Mouse (Mus musculus) limb, embryonic 12.5 days (tissue): ENCODE data around the gene Atg4b. TPM values are rescaled to one million over a fixed set of nuclear protein-coding genes. Genes with fewer than 3 reads are reported as not detected.

ENCODE experiments used
- ATAC-seq: fragments of 200-750 bp; cut with Nextera tagmentation; 2 replicates; pipeline ENCODE4 v1.8.0; 2017; ENCODE audit warnings: low read depth, moderate TSS enrichment; ENCODE audit not compliant: insufficient number of reproducible peaks, insufficient read depth, low FRiP score, low TSS enrichment
- H3K27ac ChIP-seq: fragments of 300-500 bp; sonication (generic); 2 replicates; pipeline ENCODE4 v1.5.1; 2016; ENCODE audit warnings: mild to moderate bottlenecking, moderate library complexity
- H3K27me3 ChIP-seq: fragments of 300-500 bp; sonication (generic); 2 replicates; pipeline ENCODE4 v1.6.1; 2016; ENCODE audit warnings: mild to moderate bottlenecking, moderate library complexity
- H3K36me3 ChIP-seq: fragments of 300-500 bp; sonication (generic); 2 replicates; pipeline ENCODE4 v1.6.1; 2016; ENCODE audit warnings: mild to moderate bottlenecking, moderate library complexity
- H3K4me1 ChIP-seq: fragments of 300-500 bp; sonication (generic); replicated peaks from 2 replicates; pipeline ENCODE4 v1.6.1; 2016
- H3K4me2 ChIP-seq: fragments of 300-500 bp; sonication (generic); 2 replicates; pipeline ENCODE4 v1.6.1; 2016; ENCODE audit warnings: mild to moderate bottlenecking, moderate library complexity
- H3K4me3 ChIP-seq: fragments of 300-500 bp; sonication (generic); replicated peaks from 2 replicates; pipeline ENCODE4 v1.5.1; 2016; ENCODE audit warnings: mild to moderate bottlenecking
- H3K9ac ChIP-seq: fragments of 300-500 bp; sonication (generic); replicated peaks from 2 replicates; pipeline ENCODE4 v1.6.1; 2016; ENCODE audit warnings: mild to moderate bottlenecking, moderate library complexity
- H3K9me3 ChIP-seq: fragments of 300-500 bp; sonication (generic); 2 replicates; pipeline ENCODE4 v1.6.1; 2016; ENCODE audit warnings: mild to moderate bottlenecking, moderate library complexity
- WGBS: fragments of 180-500 bp; shearing (Covaris S2); methylation state at CpG from one replicate; pipeline ENCODE4 v1.1.7; 2016; 5-methylcytosine and 5-hydroxymethylcytosine counted together
- polyA plus RNA-seq: library from polyadenylated mRNA; unstranded; fragments of >200 nt; fragmentation: Nextera tagmentation; extraction: Ambion mirVana; gene quantifications from 2 replicates; pipeline ENCODE4 v1.2.1, GENCODE M21; 2016

Atg4b gene
- polyA plus RNA-seq, result 89.2 and 103 TPM in 2 replicates

DNA sequence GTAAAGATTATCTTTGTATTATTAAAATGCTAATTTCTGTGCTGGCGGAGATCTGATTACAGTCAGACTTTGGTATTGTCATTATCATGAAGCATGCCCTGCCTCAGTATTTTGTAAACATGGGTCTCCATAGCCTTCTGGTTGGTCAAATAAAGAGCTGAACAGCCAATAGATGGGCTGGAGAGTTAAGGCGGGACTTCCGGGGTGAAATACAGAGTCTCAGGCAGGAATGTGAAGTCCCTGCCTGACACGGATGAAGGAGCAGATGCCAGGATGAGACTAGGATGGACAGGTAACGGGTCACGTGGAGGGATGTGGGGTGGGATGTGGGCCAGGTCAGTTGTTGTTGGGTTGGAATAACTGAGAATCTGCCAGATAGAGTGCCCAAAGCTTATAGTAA, at the start of gene Atg4b:
Gene Atg4b (plus strand): TSS at position 211 of the 400 bp plus-strand sequence.
- Histone ChIP-seq H3K4me2 (no peak within 1 kb of the TSS), H3K9ac (no peak within 1 kb of the TSS), H3K36me3 (peaks cover 30% of the 10 kb centered on the region), H3K27ac (no peak within 1 kb of the TSS), H3K4me1 (peaks cover 11% of the 10 kb centered on the region), H3K9me3 (no peaks in the 10 kb centered on the region), H3K4me3 (no peak within 1 kb of the TSS), H3K27me3 (no peaks in the 10 kb centered on the region)
- no peak for ATAC-seq
- 89% methylated on average over 6 of the region's 6 CpGs for WGBS

DNA sequence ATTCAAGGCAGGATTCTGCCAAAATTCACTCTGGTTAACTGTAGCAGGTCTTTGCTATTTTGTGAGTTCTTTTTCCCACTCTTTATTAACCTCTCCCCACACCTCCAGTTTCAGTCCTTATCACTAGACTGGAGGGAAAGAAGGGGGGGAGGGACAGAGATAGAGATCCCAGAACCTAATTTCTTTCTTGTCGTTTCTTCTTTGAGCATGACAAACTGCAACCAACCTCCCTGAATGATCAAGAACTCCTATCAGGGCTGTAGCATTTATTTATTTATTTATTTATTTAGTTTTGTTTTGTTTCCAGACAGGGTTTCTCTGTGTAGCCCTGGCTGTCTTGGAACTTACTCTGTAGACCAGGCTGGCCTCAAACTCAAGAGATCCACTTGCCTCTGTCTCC, 49.2 kb upstream of the Atg4b start:
- no peaks in the 10 kb centered on the region for H3K27me3 ChIP-seq
- H3K4me3 ChIP-seq, result no peak overlapping the region
- no peak overlapping the region for H3K9ac ChIP-seq
- H3K27ac ChIP-seq, result no peak overlapping the region
- H3K4me1 ChIP-seq, result no peaks in the 10 kb centered on the region
- ATAC-seq, result no peak
- no peaks in the 10 kb centered on the region for H3K9me3 ChIP-seq
- WGBS, result 75% methylated on average over 1 of the region's 1 CpGs
- H3K36me3 ChIP-seq, result peaks cover 38% of the 10 kb centered on the region
- H3K4me2 ChIP-seq, result no peak overlapping the region

GRCm38 (mm10) chr1:93703472-93704048, 47.7 kb upstream of the Atg4b start:
- Histone ChIP-seq H3K4me2 (no peak overlapping the region), H3K9ac (no peak overlapping the region), H3K36me3 (peaks cover 41% of the 10 kb centered on the region), H3K4me1 (no peaks in the 10 kb centered on the region), H3K27ac (no peak overlapping the region), H3K4me3 (no peak overlapping the region), H3K9me3 (no peaks in the 10 kb centered on the region), H3K27me3 (no peaks in the 10 kb centered on the region)
- WGBS, result 90% methylated on average over 10 of the region's 10 CpGs
- no peak for ATAC-seq

- no peaks in the 10 kb centered on the region for H3K9me3 ChIP-seq
- no peaks in the 10 kb centered on the region for H3K4me1 ChIP-seq
- 90% methylated on average over 9 of the region's 9 CpGs for WGBS
- H3K9ac ChIP-seq, result no peak overlapping the region
- H3K27me3 ChIP-seq, result no peaks in the 10 kb centered on the region
- H3K4me2 ChIP-seq, result no peak overlapping the region
- ATAC-seq, result no peak
- peaks cover 42% of the 10 kb centered on the region for H3K36me3 ChIP-seq
- H3K4me3 ChIP-seq, result no peak overlapping the region
- no peak overlapping the region for H3K27ac ChIP-seq
Measured at GRCm38 (mm10) chr1:93704341-93704740, 47.0 kb upstream of the Atg4b start.

- H3K4me3 ChIP-seq, result no peak overlapping the region
- ATAC-seq, result no peak
- no peaks in the 10 kb centered on the region for H3K9me3 ChIP-seq
- peaks cover 42% of the 10 kb centered on the region for H3K36me3 ChIP-seq
- H3K27ac ChIP-seq, result no peak overlapping the region
- H3K4me2 ChIP-seq, result no peak overlapping the region
- 79% methylated on average over 3 of the region's 3 CpGs for WGBS
- no peaks in the 10 kb centered on the region for H3K4me1 ChIP-seq
- H3K27me3 ChIP-seq, result no peaks in the 10 kb centered on the region
- H3K9ac ChIP-seq, result no peak overlapping the region
Measured at GRCm38 (mm10) chr1:93705389-93705788, 45.9 kb upstream of the Atg4b start.

GRCm38 (mm10) chr1:93716166-93716565, 35.1 kb upstream of the Atg4b start:
- Histone ChIP-seq H3K27me3 (no peaks in the 10 kb centered on the region), H3K36me3 (peaks cover 61% of the 10 kb centered on the region), H3K9me3 (no peaks in the 10 kb centered on the region), H3K4me3 (no peak overlapping the region), H3K4me2 (no peak overlapping the region), H3K27ac (no peak overlapping the region), H3K9ac (no peak overlapping the region), H3K4me1 (no peaks in the 10 kb centered on the region; the same call in 1 of the 2 replicates)
- no peak for ATAC-seq
- 88% methylated on average over 2 of the region's 2 CpGs for WGBS

DNA sequence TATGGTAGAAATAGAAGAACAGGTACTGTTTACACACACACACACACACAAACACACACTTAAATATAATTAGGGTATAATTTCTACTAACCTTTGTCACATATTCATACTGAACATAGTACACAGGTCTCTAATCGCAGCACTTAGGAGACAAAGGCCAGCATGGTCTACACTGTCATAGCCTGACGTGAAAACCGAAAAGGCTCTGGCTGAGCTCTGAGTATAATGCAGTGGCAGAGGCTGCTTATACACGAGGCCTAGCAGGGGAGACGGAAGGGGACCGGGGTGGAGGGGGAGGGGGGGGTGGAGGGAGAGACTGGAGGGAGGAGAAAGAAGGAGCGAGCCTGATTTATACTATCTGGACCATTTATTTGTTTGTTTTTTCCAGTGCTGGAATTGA, 29.7 kb upstream of the Atg4b start:
- ATAC-seq, result no peak
- Histone ChIP-seq H3K36me3 (peaks cover 38% of the 10 kb centered on the region), H3K9me3 (no peaks in the 10 kb centered on the region), H3K27me3 (no peaks in the 10 kb centered on the region), H3K9ac (no peak overlapping the region), H3K27ac (no peak overlapping the region), H3K4me1 (no peaks in the 10 kb centered on the region; the same call in 1 of the 2 replicates), H3K4me2 (no peak overlapping the region), H3K4me3 (no peak overlapping the region)
- 73% methylated on average over 7 of the region's 7 CpGs for WGBS

DNA sequence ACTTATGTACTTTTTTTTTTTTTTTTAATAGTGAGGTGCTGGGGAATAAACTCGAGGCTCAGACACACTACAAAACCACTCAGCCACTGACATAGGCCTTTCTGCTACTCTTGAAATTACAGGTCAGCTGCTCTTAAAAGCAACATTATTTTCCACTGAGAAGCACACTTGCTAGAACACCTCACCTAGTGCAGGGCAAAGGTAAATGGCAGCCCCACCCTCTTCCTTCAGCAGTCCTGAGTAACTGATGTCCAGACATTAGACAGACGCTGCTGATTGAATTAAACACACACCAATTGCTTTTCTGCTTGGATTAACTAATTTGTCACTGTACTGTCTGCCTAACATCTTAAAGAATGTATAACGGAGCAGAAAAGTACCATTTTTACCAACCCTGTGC, 26.7 kb upstream of the Atg4b start:
- Histone ChIP-seq H3K4me2 (no peak overlapping the region), H3K4me3 (no peak overlapping the region)
- ATAC-seq, result no peak

DNA sequence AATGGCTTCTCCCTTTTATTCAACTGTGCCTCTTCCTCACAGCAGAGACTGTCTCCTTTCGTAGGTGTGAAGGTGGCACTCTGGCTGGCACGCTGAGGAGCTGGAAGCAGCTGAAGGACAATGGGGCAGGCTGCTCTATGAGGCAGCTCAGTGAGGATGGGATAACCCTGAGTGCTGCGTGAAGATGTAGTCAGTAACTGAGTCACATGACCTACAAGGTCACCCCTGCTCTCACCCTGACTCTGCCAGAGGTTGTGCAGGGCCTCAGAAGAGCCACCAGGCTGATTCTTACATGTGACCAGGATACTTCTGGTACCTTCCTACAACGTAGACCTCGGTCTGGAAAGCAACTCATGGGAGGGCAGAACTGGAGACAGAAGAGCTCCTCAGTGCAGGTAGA, 25.6 kb upstream of the Atg4b start:
- H3K4me3 ChIP-seq, result no peak overlapping the region
- WGBS, result 93% methylated on average over 5 of the region's 5 CpGs
- H3K27me3 ChIP-seq, result no peaks in the 10 kb centered on the region
- ATAC-seq, result no peak
- no peaks in the 10 kb centered on the region for H3K9me3 ChIP-seq
- H3K36me3 ChIP-seq, result peaks cover 24% of the 10 kb centered on the region; the same call in 1 of the 2 replicates
- no peak overlapping the region for H3K27ac ChIP-seq
- H3K4me1 ChIP-seq, result no peaks in the 10 kb centered on the region
- no peak overlapping the region for H3K9ac ChIP-seq
- no peak overlapping the region for H3K4me2 ChIP-seq

More for the DNA sequence above, 26.7 kb upstream of the Atg4b start:
- Histone ChIP-seq H3K4me1 (no peaks in the 10 kb centered on the region; the same call in 1 of the 2 replicates), H3K36me3 (peaks cover 29% of the 10 kb centered on the region; the same call in 1 of the 2 replicates), H3K27ac (no peak overlapping the region), H3K9me3 (no peaks in the 10 kb centered on the region), H3K27me3 (no peaks in the 10 kb centered on the region), H3K9ac (no peak overlapping the region)
- 88% methylated on average over 3 of the region's 3 CpGs for WGBS

DNA sequence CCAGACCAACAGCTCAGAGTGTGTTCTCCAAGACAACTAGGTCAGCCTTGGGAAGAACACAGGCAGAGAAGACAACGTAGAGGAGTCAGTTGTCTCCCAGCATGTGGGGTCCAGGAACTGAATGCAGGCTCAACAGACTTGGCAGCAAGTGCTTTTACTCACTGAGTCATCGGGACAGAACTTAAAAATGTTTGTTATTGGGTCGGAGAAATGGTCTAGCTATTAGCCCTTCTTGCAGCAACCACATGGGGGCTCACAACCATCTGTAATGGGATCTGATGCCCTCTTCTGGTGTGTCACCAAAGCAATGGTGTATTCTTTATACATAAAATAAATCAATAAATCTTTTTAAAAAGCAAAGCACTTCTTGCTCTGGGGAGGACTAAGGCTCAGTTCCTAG, 25.2 kb upstream of the Atg4b start:
- Histone ChIP-seq H3K36me3 (peaks cover 24% of the 10 kb centered on the region; the same call in 1 of the 2 replicates), H3K9ac (no peak overlapping the region), H3K27ac (no peak overlapping the region), H3K4me3 (no peak overlapping the region), H3K27me3 (no peaks in the 10 kb centered on the region), H3K9me3 (no peaks in the 10 kb centered on the region), H3K4me1 (no peaks in the 10 kb centered on the region), H3K4me2 (no peak overlapping the region)
- WGBS, result 92% methylated on average over 3 of the region's 3 CpGs
- ATAC-seq, result no peak

DNA sequence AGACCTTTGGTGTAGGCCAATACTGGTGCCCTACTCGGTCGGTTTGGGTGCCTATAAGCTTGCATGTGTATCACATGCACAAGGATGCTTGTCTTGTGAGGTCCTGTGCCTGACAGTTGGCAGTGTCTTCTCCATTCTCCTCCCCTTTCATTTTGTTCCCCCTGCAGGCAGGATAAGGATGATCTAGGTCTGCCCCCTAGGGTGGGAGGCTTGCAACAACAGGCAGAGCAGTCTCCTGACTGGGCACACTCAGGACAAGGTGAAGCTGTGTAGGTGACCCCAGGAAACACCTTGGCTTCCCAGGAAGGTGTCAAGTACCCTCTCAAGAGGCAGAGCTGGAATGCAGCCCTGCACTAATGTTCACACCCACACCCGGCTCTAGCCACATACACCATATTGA, 24.3 kb upstream of the Atg4b start:
- Histone ChIP-seq H3K4me1 (no peaks in the 10 kb centered on the region), H3K4me2 (no peak overlapping the region), H3K9me3 (no peaks in the 10 kb centered on the region), H3K4me3 (no peak overlapping the region), H3K36me3 (peaks cover 24% of the 10 kb centered on the region; the same call in 1 of the 2 replicates), H3K9ac (no peak overlapping the region), H3K27me3 (no peaks in the 10 kb centered on the region), H3K27ac (no peak overlapping the region)
- no peak for ATAC-seq
- WGBS, result 68% methylated on average over 3 of the region's 3 CpGs

DNA sequence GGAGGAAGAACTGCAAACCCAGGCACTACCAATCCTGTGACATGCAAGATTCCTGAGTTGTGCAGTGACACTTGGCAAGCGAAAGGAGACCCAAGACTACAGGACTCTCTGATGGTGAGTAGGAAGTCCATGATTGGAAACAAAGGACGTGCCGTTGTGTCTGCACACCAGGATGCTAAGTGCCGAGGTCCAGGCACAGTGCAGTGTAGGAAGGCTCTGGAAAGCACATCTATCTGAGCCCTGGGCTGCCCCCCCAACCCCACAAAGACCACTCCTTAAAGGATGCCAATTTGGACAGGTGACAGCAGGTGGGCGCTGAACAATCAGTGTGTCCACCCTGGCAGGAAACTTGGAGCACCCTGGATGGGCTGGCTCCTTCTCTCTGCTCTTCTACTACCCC, 20.2 kb upstream of the Atg4b start:
- no peak overlapping the region for H3K9ac ChIP-seq

More for the DNA sequence above, 20.2 kb upstream of the Atg4b start:
- no peak for ATAC-seq
- Histone ChIP-seq H3K27me3 (no peaks in the 10 kb centered on the region), H3K27ac (no peak overlapping the region), H3K4me2 (no peak overlapping the region), H3K4me3 (no peak overlapping the region), H3K4me1 (no peaks in the 10 kb centered on the region), H3K36me3 (no peaks in the 10 kb centered on the region), H3K9me3 (no peaks in the 10 kb centered on the region)
- 80% methylated on average over 5 of the region's 5 CpGs for WGBS
